Mouse (Mus musculus) effector memory CD4-positive, alpha-beta T cell, adult 7 months (primary cell): ENCODE results near the gene Dusp12. TPM values are rescaled to one million over a fixed set of nuclear protein-coding genes. Genes with fewer than 3 reads are reported as not detected.

ENCODE experiments used
- polyA plus RNA-seq: library from polyadenylated mRNA; unstranded; fragments of 100-300 nt; shearing (Covaris generic); gene quantifications from one replicate; pipeline ENCODE4 v1.2.1, GENCODE M21; 2017

Dusp12 gene
- 39.6 TPM for polyA plus RNA-seq

DNA sequence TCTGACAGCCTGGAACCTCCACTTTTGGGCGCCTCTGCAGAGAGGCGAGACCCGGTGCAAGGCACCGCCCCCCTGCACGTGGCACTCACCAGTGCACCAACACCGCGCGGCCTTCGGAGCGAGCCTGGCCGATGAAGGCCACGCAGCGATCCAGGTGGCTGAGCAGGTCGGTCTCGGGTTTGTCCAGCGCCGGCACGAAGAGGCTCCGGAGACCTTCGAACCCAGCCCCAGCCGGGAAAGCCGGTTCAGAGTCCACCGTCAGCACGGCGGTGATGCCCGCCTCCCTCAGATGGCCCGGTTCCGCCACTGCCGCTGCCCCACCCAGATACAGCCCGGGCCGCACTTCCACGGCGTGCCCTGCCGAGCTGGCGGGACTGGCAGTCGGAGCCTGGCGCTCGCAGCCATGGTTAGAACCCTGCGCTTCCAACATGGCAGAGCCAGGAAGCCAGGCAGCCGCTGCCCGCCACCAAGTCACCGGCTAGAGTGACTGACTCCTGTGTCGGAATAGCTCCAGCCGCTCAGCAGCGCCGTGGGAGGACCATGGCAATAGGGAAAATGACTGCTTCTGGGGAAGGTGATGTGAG lies at the start of gene Dusp12, which contains the start of gene Gm26620:
Dusp12 (minus strand) TSS at position 563 of the 584 bp plus-strand sequence.
Gm26620 (plus strand) TSS at position 88 of the 584 bp plus-strand sequence.

DNA sequence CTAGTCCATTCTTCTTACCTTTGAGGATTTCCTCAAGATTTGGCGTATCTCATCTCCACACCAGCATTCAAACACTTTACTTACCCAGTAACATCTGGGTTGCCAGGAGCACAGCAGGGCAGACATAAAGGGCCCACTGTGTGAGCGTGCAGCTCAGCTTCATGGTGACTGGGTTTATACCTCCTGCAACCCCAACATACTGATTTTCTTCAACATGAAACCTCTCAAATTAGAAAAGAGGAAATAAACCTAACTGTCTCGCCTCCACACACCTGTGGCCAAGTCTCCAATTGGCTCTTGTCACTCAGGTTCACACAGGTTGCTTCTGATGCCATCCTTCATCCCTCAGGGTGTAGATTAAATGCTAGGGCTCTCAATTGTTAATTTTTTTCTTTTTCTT lies 42.0 kb upstream of the Dusp12 start, which contains the start of gene Fcrla:
Fcrla (minus strand) TSS at position 206 of the 400 bp plus-strand sequence.

DNA sequence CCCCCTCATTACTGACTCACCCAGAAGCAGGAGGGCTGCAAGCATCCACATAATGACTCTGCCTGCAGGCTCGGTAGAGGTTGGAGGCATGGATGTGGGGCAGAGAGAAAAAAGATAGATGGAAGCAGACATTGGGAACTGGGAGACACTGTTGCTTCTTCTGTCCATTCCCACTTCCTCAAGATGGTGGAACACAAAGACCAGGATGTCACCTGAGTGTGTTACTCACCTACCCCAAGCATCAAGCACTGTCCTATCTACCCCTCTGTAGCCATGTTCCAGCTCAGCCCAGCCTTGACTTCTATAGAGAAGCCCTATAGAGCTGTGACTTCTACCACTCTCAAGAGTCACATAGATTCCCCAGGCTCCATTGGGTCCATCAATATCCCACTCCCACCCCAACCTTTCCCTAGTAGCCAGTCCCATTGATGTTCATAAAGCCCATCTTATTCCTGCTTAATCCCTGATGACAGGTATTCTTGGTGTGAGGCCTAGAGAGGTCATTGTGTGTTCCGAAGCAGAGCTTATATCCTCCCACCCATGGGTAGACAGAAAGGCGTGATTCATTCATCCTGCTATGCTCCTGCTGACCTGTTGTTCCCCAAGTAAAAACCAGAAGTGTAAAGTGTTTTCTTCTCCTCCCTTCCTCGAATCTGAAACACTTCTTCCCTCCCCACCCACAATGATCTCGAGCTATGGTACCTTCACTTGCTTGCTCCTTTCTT lies 27.7 kb upstream of the Dusp12 start, which contains the start of gene Fcrlb:
Fcrlb (minus strand) TSS at position 51 of the 725 bp plus-strand sequence.

DNA sequence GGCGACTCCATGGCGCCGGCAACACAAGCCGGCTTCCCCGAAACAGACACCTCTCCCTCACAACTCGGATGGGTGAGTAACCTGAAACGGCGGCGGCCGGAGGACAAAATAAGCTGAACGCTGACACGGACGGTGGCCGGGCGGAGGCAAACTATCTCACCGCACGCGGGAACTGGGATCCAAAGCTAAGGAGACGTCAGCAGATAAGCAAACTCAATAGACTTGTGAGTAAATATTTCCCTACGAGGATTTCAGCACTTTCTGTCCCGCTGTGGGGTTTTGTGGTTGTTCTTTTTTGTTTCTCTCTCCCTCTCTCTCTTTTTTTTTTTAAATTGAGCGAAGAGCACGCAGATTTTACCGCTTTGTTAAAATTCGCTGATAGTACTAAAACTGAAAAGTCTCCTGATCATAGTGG lies 17.6 kb downstream of the Dusp12 start, which contains the start of gene Atf6:
Atf6 (minus strand) TSS at position 81 of the 415 bp plus-strand sequence.

Other genes with a start within 250 kb of the Dusp12 start
- 0.44 TPM for gene Olfml2b, start 241.0 kb downstream of the Dusp12 start, polyA plus RNA-seq
- 26.7 TPM for gene Atf6, start 17.8 kb downstream of the Dusp12 start, polyA plus RNA-seq
- gene Gm26620, start 475 bp downstream of the Dusp12 start, polyA plus RNA-seq = 0.71 TPM
- gene Fcrlb, start 27.4 kb upstream of the Dusp12 start, polyA plus RNA-seq = not detected
- not detected for gene Fcrla, start 42.0 kb upstream of the Dusp12 start, polyA plus RNA-seq
- 47.8 TPM for gene Fcgr2b, start 91.0 kb upstream of the Dusp12 start, polyA plus RNA-seq
- gene Fcgr4, start 133.4 kb upstream of the Dusp12 start, polyA plus RNA-seq = 0.71 TPM
- 1.1 TPM for gene Fcgr3, start 179.4 kb upstream of the Dusp12 start, polyA plus RNA-seq
- 2.8 TPM for gene Cfap126, start 228.4 kb upstream of the Dusp12 start, polyA plus RNA-seq